Mouse (Mus musculus): ENCODE data around the gene Zmynd8. TPM values are rescaled to one million over a fixed set of nuclear protein-coding genes. Genes with fewer than 3 reads are reported as not detected.

Gene Zmynd8
- total RNA-seq, 2 experiments from 2014 or later = 150 to 151 TPM

DNA sequence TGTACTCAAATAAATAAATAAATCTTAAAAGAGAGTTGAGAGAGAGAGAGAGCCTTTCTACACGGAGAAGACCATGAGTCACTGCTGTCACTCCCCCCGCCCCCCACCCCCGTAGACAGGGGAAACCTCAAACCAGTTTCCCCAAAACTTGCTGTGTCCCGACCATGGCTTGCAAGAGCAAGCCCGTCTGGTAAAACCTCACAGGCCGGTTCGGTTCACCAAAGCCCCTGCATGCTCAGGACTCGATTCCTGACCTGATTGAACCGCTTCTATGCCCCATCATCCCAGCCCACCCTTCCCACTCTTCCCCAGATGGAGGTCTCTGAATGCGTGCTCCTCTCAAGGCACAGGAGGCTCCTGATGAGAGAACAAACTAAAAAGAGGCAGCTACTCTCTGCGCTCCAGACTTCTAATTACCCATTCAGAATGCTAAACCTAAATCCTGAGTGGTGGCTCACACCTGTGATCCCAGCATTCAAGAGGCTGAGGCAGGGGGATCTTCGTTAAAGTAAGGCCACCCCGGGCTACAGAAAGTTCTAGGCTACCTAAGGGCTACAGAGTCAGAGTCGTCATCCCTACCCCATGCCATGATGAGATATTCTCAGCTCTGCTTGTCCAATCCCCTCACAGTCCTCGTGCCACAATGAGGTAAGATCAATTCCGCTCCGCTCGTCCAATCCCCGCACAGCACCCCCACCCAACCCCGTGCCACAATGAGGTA, 37.7 kb downstream of the Zmynd8 start:
- DNase-seq (ENCODE audit: low spot score in 2 of 2) = no peak

DNA sequence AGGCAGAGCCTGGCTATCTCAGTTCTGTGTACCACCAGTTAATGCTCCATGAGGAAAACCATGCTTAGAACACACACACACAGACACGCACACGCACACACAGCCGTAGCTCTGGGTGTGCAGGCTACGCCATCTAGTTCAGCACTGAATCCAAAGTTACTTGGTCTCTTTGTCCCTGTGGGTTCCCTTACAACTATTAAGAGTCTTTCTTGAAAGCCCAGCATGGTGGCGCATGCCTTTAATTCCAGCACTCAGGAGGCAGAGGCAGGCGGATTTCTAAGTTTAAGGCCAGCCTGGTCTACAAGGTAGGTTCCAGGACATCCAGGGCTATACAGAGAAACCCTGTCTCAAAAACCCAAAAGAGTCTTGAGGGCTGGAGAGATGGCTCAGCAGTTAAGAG, 38.4 kb downstream of the Zmynd8 start:
- no peak for DNase-seq (ENCODE audit: low spot score in 2 of 2)

DNA sequence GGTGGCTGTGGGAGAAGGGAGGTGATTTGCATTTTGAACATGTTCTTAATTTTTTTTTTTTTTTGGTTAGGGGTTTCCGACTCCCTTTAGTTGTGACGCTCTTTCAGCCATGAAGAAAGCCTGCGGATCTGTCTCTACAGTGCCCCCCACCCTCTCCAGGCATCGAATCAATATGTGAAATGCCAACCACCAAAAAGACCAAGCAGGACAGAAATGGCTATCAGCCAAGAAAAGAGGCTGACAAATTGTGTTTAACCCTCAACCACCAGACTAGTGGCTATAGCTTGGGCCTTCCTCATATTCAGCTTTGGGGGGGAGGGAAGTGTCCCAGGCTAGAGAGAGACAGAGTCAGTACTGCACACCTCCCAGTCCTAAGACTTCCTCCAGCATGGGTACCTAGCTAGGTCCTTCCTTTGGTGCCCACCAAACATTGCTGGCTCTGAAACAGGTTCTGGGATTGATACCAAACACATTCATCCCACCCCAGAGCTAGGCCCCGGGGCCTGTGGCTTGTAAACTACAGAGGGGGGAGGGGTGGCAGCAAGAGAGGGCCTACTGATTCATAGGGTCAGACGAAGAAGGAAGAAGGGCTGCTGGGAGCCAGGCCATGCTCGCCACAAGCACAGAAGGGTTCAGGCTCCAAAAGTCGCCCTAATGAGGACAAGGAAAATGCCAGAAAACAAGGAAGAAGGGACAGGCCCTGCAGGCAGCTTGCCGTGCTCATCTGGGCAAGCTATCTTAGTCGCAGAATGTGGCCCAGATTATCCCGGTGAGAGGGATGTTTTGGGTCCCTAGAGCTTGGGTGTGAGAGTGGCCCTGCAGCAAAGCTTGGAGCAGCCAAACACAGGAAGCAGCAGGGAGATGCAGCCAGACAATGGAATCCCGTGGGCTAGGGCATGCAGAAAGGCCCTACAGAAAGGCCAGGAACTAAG, 40.1 kb downstream of the Zmynd8 start:
- DNase-seq (ENCODE audit: low spot score in 2 of 2) = no peak

DNA sequence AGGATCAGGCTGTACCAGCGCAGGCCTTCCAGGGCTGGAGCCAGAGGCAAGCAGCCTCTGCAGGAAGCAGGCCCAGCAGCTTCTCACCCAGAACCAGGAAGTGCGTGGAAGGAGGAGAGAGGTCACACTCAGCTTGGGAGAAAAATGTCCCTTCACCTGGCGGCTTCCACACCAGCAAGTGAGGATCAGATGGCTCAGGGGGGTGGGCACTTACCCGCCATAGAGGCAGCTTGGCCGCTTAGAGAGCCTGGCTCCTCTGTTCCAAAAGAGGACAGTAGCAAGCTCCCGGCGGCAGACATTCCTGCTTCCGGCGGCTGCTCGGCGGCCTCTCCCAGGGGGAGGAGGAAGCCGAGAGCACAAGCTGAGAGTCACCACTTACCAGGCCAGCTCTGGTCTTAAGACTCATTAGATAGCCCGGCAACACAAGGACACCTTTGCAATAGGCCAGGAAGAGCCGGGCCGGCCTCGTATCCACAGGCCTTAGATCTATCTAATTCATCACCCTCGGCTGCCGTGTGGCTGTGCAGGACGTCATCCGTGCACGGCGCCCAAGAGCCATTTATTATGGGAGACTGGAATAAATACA, 40.9 kb downstream of the Zmynd8 start:
- DNase-seq (ENCODE audit: low spot score in 2 of 2) = no peak

DNA sequence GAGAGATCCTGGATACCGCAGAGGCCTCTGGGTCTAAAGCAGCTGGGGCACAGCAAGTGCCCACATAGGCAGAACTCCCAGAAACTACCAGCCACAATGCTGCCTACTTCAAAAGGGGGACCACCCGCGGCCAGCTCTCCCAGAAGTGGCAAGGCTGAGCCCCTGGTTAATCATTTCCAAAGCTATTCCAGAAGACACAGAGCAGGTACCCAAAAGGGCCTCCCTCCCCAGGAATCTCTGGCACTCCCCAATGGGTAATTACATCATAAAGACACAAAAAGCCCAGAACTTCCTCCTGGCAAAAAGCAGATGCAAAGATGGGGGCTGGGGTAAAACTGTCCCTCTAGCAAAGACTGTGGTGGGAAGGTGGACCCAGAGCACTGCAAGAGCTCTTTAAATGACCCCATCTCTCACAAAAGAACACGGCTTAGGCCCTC, 41.4 kb downstream of the Zmynd8 start:
- DNase-seq (ENCODE audit: low spot score in 2 of 2) = no peak

DNA sequence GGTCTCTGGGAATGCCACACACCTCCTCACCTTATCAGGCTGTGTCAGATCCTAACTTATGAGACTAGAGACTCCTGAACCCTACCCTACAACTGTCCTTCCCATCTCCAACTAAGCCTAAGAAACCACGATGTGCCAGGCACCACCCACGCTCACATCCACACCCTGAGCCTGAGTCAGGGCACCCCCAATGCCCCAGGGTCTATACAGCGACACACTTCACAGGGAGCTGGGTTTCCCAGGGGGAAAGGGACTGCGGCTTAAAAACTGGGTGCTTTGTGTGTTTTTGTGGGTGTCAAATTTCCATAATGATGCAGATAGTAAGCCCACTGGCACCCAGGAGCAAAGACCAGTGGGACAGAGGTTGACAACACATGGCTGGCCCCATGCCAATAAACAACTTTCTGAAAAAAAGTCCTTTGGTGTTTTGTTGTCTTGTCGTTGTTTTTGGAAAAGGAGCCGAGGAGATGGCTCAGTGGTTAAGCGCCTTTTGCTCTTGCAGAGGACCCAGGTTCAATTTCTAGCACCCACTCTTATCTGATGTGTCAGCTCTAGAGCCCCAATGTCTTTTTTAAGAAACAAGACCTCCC, 42.1 kb downstream of the Zmynd8 start:
- DNase-seq (ENCODE audit: low spot score in 2 of 2) = no peak

DNA sequence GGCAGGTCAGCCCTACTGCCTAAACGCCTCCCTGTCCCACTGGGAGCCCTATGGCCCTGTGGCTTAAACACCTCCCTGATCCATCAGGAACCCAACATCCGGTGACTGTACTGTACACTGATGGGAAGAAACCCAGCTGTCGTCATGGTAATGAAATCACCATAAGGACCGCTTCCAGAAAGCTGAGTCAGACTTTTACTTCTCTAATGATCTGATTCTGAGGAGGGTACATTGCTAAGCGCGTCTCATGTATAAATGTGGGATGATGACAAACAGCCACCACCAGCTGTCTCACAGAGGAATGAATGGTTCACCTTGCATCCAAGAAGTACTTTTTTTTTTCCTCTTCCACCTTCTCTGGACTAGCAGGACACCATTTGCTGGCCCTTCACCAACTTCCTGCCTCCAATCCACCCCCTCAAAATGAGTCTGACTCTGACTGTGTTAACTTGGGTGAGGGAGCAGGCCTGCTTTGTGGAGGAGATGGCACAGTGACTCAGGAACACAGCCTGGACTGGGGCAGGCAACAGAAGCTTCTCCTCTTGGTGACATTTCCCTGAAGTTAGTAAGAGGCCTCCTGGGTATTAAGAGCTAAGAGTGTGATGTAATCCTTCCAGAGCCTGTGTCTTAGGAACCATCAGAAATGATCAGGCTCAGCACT, 43.0 kb downstream of the Zmynd8 start:
- DNase-seq (ENCODE audit: low spot score in 2 of 2) = peak; percentile 76

DNA sequence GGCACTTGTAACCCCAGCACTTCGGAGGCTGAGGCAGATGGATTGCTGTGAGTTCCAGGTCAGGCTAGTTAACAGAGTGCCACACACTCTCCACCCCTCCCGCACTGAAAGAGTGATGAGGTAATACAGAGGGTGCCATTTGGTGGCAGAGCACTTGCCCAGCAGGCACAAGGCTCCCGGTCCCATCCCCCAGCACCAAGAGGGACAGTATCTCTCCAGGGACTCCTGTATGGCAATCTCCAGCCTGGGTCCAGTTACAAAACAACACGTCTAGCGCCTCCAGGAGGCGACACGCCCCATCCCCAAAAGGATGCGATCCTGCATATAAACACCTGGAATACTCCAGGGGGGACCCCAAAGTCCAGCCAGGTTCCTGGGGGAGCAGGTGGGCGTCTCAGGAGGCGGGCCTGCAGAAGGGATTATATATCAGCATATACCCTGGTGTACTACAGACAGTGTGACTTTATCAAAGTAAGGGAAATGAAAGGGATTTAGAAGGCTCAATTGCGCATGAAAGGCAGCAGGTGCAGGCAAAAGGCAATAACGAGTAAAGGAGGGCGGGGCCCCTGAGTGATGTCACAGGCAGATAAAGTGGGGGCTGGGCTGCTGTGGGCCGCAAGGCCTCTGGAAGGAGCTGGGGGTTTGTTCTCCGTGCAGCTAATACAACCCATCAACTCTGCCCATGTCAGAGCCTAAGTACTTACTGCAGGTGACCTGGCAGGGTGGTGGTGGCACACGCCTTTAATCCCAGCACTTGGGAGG, 44.4 kb downstream of the Zmynd8 start:
- no peak for DNase-seq (ENCODE audit: low spot score in 2 of 2)

DNA sequence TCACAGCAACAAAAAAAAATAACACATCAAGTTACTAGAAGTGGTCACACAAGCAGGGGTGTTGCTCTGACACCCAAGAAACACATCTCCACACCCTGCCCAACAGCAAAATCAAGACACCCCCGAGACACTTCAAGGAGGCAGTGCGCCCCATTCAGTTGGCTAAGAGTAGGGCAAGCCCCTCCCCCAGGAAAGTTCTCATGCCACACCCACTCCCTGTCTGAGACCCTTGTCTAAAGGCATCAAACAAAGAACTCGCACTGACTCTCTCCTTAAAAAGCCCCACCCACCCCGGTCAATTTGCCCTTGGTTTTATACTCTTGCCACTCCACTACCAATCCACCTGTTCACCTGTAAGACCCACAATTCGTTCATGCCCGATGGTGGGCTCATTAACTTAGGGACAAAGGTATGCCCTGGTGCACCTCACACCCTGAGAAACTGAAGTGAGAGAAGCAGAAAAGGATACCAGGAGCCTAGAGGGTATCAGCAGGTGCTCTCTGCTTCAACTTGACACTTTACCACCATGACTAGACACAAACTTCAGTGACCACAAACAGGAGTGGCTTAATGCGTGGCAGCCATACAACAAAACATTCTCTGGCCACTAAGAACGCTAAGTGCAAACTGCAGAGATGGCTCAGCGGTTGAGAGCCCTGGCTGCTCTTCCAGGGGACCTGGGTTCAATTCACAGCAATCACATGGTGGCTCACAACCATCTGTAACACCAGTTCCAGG, 45.8 kb downstream of the Zmynd8 start:
- no peak for DNase-seq (ENCODE audit: low spot score in 2 of 2)

DNA sequence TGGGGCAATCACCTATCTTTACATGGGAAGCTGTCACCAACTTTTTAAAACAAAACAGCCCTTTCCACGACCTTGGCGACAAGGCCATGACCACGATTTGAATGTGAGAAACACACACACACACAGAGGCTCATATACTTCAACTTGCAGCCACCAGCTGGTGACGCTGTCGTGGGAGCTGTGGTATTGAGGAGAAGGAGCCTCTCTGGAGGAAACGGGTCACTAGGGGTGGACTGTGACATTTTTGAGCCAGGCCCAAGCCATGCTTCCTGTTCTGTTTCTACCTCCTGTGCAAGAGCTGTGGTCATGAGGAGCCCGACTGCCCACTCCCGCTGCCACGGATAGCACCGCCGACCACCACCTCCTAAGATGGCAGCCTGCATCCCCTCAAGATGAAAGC, 46.4 kb downstream of the Zmynd8 start:
- DNase-seq (ENCODE audit: low spot score in 2 of 2) = no peak

DNA sequence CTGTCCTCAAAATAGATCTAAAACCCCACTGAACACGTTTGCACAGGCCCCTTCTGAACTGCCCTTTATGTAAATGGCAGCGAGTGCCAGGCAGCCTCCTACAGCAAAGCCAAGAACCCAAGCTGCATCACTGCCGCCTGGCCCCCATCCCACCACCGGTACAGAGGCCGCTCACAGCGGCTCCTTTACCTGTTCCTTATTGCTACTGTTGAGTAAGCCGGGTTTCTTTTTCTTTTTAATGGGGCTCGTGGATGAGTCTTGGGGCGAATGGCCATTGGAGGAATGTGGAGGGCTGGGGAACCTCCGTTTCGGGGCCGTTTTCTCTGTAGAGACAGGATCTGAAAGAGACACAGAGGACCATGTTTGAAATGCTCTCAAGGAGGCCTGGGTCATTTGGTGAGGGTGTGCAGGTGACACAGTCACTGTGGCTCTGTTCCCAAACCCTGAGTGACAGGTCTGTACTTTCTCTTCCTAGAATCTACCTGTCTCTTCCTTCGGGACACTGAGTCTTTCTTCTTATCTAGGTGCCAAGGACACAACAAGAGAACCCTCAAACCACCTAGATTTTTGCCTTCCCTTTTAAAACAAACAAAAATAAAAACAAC, 46.9 kb downstream of the Zmynd8 start:
- DNase-seq (ENCODE audit: low spot score in 2 of 2) = peak in 1 of 2 experiments; percentile 62

DNA sequence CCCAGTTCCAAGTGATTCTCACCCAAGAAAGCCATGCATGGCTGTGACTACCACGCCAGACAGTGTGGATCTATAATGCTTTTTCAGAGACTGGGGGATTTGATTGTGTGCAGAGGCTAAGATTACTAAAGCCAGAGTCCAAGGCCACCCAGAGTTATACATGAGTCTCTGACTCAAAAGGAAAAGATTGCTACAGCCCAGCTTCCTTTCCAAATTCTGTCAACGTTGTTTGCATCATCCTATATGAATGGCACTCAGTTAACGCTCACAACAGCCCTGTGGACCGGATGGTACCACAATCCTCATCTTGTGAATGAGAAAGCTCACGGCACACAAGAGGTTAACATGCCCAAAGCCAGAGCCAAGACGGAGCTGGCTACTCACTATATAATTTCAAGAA, 48.0 kb downstream of the Zmynd8 start:
- no peak for DNase-seq (ENCODE audit: low spot score in 2 of 2)

DNA sequence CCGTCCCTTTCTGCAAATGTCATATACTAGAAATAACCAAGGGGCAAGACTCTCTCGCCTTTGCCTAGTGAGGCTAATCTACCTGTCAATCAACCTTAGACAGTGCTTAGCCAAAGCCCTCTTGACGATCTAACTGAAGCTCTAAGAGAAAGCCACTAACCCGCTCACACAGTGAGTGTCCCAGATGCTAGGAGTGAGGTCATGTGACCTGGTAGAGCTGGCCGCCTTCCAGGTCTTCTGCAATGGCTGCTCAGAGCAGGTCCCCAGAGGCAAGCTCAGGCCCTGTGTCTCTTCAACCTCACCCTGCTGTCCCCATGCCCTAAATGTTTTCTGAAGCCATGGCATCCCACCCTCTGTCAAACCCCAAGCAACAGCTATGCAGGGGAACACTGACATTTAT, 49.7 kb downstream of the Zmynd8 start:
- DNase-seq (ENCODE audit: low spot score in 2 of 2) = peak; percentile 62 to 65

DNA sequence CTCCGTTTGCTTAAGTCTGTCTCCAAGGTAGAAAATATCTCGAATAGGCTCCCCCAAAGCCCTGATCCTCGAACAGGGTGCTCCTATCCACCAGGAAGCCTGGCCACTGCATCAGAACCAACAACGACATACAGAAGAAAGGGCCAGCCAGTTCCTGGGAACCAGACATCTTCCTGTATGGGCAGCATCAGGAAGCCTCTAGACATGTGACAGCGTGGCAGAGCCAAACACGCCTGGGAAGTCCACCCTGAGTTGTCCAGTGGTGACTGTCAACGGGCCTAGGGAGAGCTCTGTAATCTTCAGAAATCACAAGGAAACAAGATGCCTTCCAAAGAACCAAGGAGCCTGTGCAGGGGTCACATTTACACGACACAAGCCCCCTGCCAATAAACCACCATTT, 52.0 kb downstream of the Zmynd8 start:
- DNase-seq (ENCODE audit: low spot score in 2 of 2) = no peak

DNA sequence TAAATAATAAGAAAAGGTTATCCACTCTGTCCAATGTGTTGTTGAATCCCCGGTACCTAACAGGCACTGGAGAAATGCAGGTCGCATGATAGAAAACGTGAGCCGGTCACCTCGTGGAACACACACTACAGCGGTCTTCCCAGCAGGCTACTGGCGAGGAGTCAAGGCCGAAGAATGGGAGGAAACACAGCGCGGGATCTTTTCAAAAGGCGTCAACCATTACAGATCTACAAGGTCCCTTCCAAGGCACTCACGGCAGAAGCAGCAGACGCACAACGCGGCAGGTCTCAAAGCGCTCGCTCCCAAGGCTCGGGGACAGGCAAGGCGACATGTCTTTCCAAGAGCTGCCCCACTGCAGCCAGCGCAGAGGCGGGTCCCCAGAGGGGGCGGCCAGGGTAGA, 53.3 kb downstream of the Zmynd8 start:
- DNase-seq (ENCODE audit: low spot score in 2 of 2) = no peak

DNA sequence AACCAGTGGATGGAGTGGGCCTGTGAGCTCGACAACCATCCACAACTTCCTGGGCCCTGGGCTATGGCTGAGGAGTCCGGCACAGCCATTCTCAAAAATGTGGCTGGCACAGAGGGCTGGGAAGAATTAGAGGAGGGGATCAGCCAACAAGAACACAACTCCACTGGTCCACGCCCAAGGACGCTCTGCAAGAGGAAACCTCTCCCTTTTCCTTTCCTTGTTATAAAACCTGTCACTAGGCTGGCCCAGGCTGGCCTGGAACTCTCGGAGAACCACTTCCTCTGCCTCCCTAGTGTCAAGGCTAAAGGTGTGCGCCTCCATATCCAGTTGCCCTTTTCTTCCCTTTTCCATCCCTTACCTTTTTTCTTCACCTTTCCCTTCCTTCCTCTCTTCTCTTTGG, 55.5 kb downstream of the Zmynd8 start:
- DNase-seq (ENCODE audit: low spot score in 2 of 2) = no peak

DNA sequence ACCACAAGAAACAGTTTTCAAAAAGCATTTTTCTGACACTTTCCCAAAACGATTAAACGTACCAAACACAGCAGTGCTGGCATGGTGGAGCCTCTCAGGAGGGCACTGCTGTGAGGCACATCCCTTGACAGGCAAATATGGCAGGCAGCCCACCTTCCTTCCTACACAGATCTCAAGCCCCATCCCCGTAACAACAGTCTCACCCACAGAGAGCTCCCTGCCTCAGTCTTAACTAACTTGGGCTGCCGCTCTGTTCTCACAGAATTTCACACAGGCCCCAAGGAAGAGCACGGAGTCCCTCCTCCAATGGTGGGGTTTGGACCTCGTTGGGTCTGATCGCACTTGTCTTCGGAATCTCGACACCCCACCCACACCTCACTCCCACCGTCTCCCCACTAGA, 56.6 kb downstream of the Zmynd8 start:
- peak in 1 of 2 experiments; percentile 54 for DNase-seq (ENCODE audit: low spot score in 2 of 2)

DNA sequence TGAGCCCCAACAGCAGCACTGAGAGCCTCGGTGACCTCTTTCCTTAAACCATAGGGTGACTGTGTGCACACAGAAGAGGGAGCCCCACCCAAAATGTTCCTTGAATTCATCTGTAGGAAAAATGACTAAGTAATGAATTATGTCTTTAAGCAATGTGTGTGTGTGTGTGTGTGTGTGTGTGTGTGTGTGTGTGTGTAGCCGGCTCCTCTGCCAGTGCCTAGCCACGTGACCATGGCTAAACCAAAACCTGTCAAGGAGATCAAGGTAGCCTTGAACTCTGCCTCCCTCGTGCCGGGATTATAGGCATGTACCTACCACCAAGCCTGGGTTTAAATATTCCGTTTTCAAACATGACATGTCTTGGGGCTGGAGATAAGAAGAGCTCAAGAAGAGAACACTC, 57.0 kb downstream of the Zmynd8 start:
- DNase-seq (ENCODE audit: low spot score in 2 of 2) = no peak

DNA sequence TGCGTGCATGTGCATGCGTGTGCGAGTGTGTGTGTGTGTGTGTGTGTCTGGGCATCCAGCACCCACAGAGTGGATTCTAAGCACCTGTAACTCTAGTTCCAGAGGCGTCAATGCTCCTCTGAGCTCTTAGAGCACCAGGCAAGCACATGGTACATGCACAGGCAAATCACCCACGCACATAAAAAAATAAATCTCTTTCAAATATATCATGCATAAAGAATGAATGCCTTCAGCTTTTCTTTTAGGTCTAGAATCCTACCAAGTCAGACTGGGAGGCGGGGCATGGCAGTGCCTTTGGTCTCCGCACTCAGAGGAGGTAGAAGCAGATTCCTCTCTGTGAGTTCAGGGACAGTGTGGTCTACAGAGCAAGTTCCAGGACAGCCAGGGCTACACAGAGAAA, 58.0 kb downstream of the Zmynd8 start:
- DNase-seq (ENCODE audit: low spot score in 2 of 2) = no peak
